Mouse (Mus musculus) heart, embryonic 13.5 days (tissue): Measurements from ENCODE around the gene Map3k4. TPM values are rescaled to one million over a fixed set of nuclear protein-coding genes. Genes with fewer than 3 reads are reported as not detected.

Experiments used
- ATAC-seq: fragments of 200-750 bp; cut with Nextera tagmentation; 2 replicates; pipeline ENCODE4 v1.8.0; 2017; ENCODE audit warnings: moderate TSS enrichment; ENCODE audit not compliant: insufficient number of reproducible peaks, low FRiP score, low TSS enrichment; ENCODE audit errors: extremely low read depth
- H3K27ac ChIP-seq: fragments of 300-500 bp; sonication (generic); replicated peaks from 2 replicates; pipeline ENCODE4 v1.5.1; 2015; ENCODE audit warnings: moderate library complexity, mild to moderate bottlenecking, inconsistent platforms
- H3K27me3 ChIP-seq: fragments of 300-500 bp; sonication (generic); replicated peaks from 2 replicates; pipeline ENCODE4 v1.6.1; 2015; ENCODE audit warnings: mild to moderate bottlenecking, inconsistent platforms
- H3K36me3 ChIP-seq: fragments of 300-500 bp; sonication (generic); 2 replicates; pipeline ENCODE4 v1.6.1; 2015; ENCODE audit warnings: mild to moderate bottlenecking, inconsistent platforms
- H3K4me1 ChIP-seq: fragments of 300-500 bp; sonication (generic); 2 replicates; pipeline ENCODE4 v1.6.1; 2015; ENCODE audit warnings: inconsistent platforms
- H3K4me2 ChIP-seq: fragments of 300-500 bp; sonication (generic); 2 replicates; pipeline ENCODE4 v1.6.1; 2015; ENCODE audit warnings: inconsistent platforms, mild to moderate bottlenecking, moderate library complexity
- H3K4me3 ChIP-seq: fragments of 300-500 bp; sonication (generic); 2 replicates; pipeline ENCODE4 v1.5.1; 2015; ENCODE audit warnings: moderate library complexity, mild to moderate bottlenecking, inconsistent platforms
- H3K9ac ChIP-seq: fragments of 300-500 bp; sonication (generic); 2 replicates; pipeline ENCODE4 v1.6.1; 2015; ENCODE audit warnings: inconsistent platforms, mild to moderate bottlenecking, moderate library complexity
- H3K9me3 ChIP-seq: fragments of 300-500 bp; sonication (generic); 2 replicates; pipeline ENCODE4 v1.6.1; 2016; ENCODE audit warnings: inconsistent platforms
- WGBS: fragments of 180-500 bp; shearing (Covaris S2); methylation state at CpG from one replicate; pipeline ENCODE4 v1.1.7; 2015; ENCODE audit warnings: mixed read lengths; 5-methylcytosine and 5-hydroxymethylcytosine counted together
- polyA plus RNA-seq: library from polyadenylated mRNA; unstranded; fragments of >200 nt; fragmentation: Nextera tagmentation; extraction: Ambion mirVana; gene quantifications from 2 replicates; pipeline ENCODE4 v1.2.1, GENCODE M21; 2015

Map3k4 gene
- polyA plus RNA-seq, 1 experiment from 2014 or later = 31.8 TPM

GRCm38 (mm10) chr17:12224145-12224544, 94.5 kb downstream of the Map3k4 start:
- Histone ChIP-seq H3K36me3 (peaks cover 81% of the 10 kb centered on the region), H3K4me2 (no peak overlapping the region)
- WGBS = 79% methylated on average over 9 of the region's 9 CpGs

GRCm38 (mm10) chr17:12223682-12224081, 94.9 kb downstream of the Map3k4 start:
- Histone ChIP-seq H3K9ac (no peak overlapping the region), H3K9me3 (no peaks in the 10 kb centered on the region), H3K4me3 (no peak overlapping the region), H3K4me1 (peaks cover 7% of the 10 kb centered on the region; the same call in 1 of the 2 replicates), H3K36me3 (peaks cover 80% of the 10 kb centered on the region), H3K4me2 (no peak overlapping the region), H3K27me3 (no peaks in the 10 kb centered on the region), H3K27ac (no peak overlapping the region)
- 65% methylated on average over 5 of the region's 5 CpGs for WGBS
- no peak for ATAC-seq

More at GRCm38 (mm10) chr17:12224145-12224544, 94.5 kb downstream of the Map3k4 start:
- Histone ChIP-seq H3K27ac (no peak overlapping the region), H3K9me3 (no peaks in the 10 kb centered on the region), H3K4me3 (no peak overlapping the region), H3K9ac (no peak overlapping the region), H3K4me1 (peaks cover 7% of the 10 kb centered on the region; the same call in 1 of the 2 replicates), H3K27me3 (no peaks in the 10 kb centered on the region)
- ATAC-seq = no peak

- Histone ChIP-seq H3K36me3 (peaks cover 81% of the 10 kb centered on the region), H3K9me3 (no peaks in the 10 kb centered on the region), H3K4me3 (no peak overlapping the region), H3K4me1 (peaks cover 7% of the 10 kb centered on the region; the same call in 1 of the 2 replicates), H3K27ac (no peak overlapping the region), H3K27me3 (no peaks in the 10 kb centered on the region), H3K4me2 (no peak overlapping the region), H3K9ac (no peak overlapping the region)
- ATAC-seq = no peak
- 46% methylated on average over 6 of the region's 6 CpGs for WGBS
Observed at GRCm38 (mm10) chr17:12221926-12222325, 96.7 kb downstream of the Map3k4 start.

DNA sequence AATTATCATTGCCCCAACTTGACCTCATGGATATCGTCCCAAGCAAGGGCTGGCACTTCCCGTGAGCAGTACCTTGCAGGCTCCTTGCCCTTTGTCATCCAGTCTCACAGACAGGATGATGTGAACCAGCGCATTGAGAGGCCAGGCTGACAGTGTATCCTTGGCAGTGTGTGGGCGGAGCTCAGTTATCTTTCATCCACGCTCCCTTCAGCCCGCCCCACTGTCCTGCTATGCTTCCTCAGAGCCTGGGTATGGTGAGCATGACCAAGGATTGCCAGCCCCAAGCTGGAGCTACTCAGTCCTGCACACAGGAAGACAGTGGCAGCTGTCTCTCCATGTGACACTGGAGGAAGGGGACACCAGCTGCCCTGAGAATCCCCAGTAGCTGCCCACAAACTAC, 102.4 kb downstream of the Map3k4 start:
- H3K27ac ChIP-seq = no peak overlapping the region
- H3K36me3 ChIP-seq = peaks cover 93% of the 10 kb centered on the region
- ATAC-seq = no peak

DNA sequence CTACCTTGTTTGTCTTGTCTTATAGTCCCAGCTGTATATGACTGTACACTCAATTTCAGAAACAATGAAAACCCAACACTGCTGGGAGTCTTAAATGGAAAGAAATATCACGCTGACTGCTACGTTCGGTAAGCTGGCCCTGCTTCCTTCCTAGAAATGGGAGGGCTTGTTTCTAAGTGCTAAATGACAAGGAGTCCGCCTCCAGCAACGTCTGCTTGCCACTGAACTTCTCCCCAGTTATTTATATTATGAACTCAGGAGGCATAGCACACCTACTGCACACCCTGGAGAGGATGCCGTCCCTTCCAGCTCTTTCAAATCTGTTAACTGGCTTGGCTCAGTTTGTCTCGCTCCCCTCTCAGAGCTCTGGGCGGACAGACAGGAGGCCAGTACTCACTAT, 105.2 kb downstream of the Map3k4 start:
- ATAC-seq = no peak
- Histone ChIP-seq H3K9me3 (no peaks in the 10 kb centered on the region), H3K27me3 (no peaks in the 10 kb centered on the region), H3K27ac (no peak overlapping the region), H3K9ac (no peak overlapping the region), H3K36me3 (peaks cover 79% of the 10 kb centered on the region), H3K4me3 (no peak overlapping the region), H3K4me1 (peaks cover 7% of the 10 kb centered on the region), H3K4me2 (no peak overlapping the region)
- WGBS = 85% methylated on average over 8 of the region's 8 CpGs

More for the DNA sequence above, 102.4 kb downstream of the Map3k4 start:
- Histone ChIP-seq H3K4me3 (no peak overlapping the region), H3K27me3 (no peaks in the 10 kb centered on the region), H3K4me1 (peaks cover 7% of the 10 kb centered on the region), H3K4me2 (no peak overlapping the region), H3K9me3 (no peaks in the 10 kb centered on the region), H3K9ac (no peak overlapping the region)
- 27% methylated on average over 6 of the region's 6 CpGs for WGBS

- Histone ChIP-seq H3K36me3 (peaks cover 68% of the 10 kb centered on the region), H3K4me2 (no peak overlapping the region), H3K4me3 (no peak overlapping the region), H3K4me1 (peaks cover 18% of the 10 kb centered on the region), H3K9me3 (no peaks in the 10 kb centered on the region), H3K27ac (no peak overlapping the region), H3K9ac (no peak overlapping the region), H3K27me3 (no peaks in the 10 kb centered on the region)
- no peak for ATAC-seq
- WGBS = 86% methylated on average over 6 of the region's 6 CpGs
Observed at GRCm38 (mm10) chr17:12212341-12212740, 106.3 kb downstream of the Map3k4 start.

DNA sequence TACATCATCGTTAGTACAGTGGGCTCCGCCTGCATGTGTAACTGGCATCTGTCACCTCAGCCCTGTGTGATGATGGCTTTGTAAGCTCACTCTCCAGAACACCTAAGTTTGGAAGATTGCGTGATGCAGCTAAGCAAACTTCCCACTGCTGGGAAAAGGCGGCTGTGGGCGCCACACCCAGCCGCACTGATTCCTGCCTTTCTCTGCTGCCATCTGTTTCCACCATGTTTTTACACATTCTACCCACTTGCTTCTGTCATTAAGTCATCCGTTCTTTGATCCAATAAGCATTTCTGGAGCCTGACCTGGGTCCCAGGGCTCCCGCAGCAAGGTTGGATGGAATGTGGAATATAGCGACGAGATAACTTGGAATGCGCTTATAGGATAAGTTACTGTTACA, 106.7 kb downstream of the Map3k4 start:
- 88% methylated on average over 11 of the region's 11 CpGs for WGBS
- Histone ChIP-seq H3K9me3 (no peaks in the 10 kb centered on the region), H3K27me3 (no peaks in the 10 kb centered on the region), H3K4me3 (no peak overlapping the region), H3K36me3 (peaks cover 63% of the 10 kb centered on the region), H3K4me2 (no peak overlapping the region), H3K27ac (no peak overlapping the region), H3K9ac (no peak overlapping the region), H3K4me1 (peaks cover 23% of the 10 kb centered on the region)
- ATAC-seq = no peak

- no peak overlapping the region for H3K9ac ChIP-seq
- H3K27me3 ChIP-seq = no peaks in the 10 kb centered on the region
- H3K4me1 ChIP-seq = peaks cover 27% of the 10 kb centered on the region
- peaks cover 53% of the 10 kb centered on the region for H3K36me3 ChIP-seq
- ATAC-seq = no peak
- H3K4me3 ChIP-seq = no peak overlapping the region
- H3K27ac ChIP-seq = no peak overlapping the region
- H3K9me3 ChIP-seq = no peaks in the 10 kb centered on the region
- no peak overlapping the region for H3K4me2 ChIP-seq
- WGBS = 32% methylated on average over 8 of the region's 8 CpGs
Observed at GRCm38 (mm10) chr17:12210544-12211132, 108.0 kb downstream of the Map3k4 start.

DNA sequence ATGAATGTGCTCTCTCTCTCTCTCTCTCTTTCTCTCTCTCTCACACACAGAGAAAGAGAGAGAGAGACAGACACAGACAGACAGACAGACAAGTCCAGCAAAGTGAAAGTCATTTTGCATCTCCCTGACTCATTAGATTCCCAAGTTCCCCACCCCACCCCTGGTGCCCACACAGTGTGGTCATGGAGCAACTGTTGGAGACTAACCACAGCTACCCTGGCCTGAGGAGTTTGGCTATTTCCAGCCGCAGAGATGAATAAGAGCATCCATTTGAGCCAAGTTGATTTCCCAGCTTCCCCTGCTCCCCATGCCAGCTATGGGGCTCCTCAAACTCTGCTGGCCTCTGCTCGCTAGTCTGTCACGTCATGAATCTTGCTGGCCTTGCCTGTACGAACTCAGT, 109.1 kb downstream of the Map3k4 start:
- Histone ChIP-seq H3K4me3 (no peak overlapping the region), H3K27ac (no peak overlapping the region), H3K36me3 (peaks cover 41% of the 10 kb centered on the region), H3K9me3 (no peaks in the 10 kb centered on the region), H3K9ac (no peak overlapping the region), H3K4me1 (peaks cover 39% of the 10 kb centered on the region), H3K27me3 (no peaks in the 10 kb centered on the region), H3K4me2 (no peak overlapping the region)
- ATAC-seq = no peak
- WGBS = 83% methylated on average over 4 of the region's 4 CpGs

GRCm38 (mm10) chr17:12207022-12207548, 111.5 kb downstream of the Map3k4 start:
- H3K4me1 ChIP-seq = peaks cover 52% of the 10 kb centered on the region
- H3K27me3 ChIP-seq = no peaks in the 10 kb centered on the region
- peak overlapping the region; percentile 24; the same call in 1 of the 2 replicates for H3K9ac ChIP-seq
- peaks cover 19% of the 10 kb centered on the region; the same call in 1 of the 2 replicates for H3K36me3 ChIP-seq
- 0 out of 2 replicates have a peak overlapping the region, but pooled peaks have one; percentile 7 for H3K4me2 ChIP-seq
- WGBS = 40% methylated on average over 1 of the region's 1 CpGs
- ATAC-seq = no peak
- peak overlapping the region; percentile 58 for H3K27ac ChIP-seq
- no peak overlapping the region for H3K4me3 ChIP-seq
- H3K9me3 ChIP-seq = no peaks in the 10 kb centered on the region

- H3K4me2 ChIP-seq = peak overlapping the region; percentile 38
- H3K27me3 ChIP-seq = no peaks in the 10 kb centered on the region
- H3K4me1 ChIP-seq = peaks cover 52% of the 10 kb centered on the region
- H3K27ac ChIP-seq = peak overlapping the region; percentile 80
- 40% methylated on average over 3 of the region's 3 CpGs for WGBS
- peaks cover 11% of the 10 kb centered on the region; the same call in 1 of the 2 replicates for H3K36me3 ChIP-seq
- no peaks in the 10 kb centered on the region for H3K9me3 ChIP-seq
- H3K4me3 ChIP-seq = no peak overlapping the region
- peak overlapping the region; percentile 45; the same call in 1 of the 2 replicates for H3K9ac ChIP-seq
- no peak for ATAC-seq
Observed at GRCm38 (mm10) chr17:12206248-12206647, 112.3 kb downstream of the Map3k4 start.

- H3K4me2 ChIP-seq = peak overlapping the region; percentile 38
- no peak; the same call in 1 of the 2 replicates for ATAC-seq
- no peaks in the 10 kb centered on the region for H3K9me3 ChIP-seq
- H3K27ac ChIP-seq = peak overlapping the region; percentile 80
- H3K27me3 ChIP-seq = no peaks in the 10 kb centered on the region
- H3K9ac ChIP-seq = peak overlapping the region; percentile 52; the same call in 1 of the 2 replicates
- H3K4me3 ChIP-seq = no peak overlapping the region
- WGBS = 15% methylated on average over 4 of the region's 4 CpGs
- H3K4me1 ChIP-seq = peaks cover 57% of the 10 kb centered on the region
- H3K36me3 ChIP-seq = peaks cover 5% of the 10 kb centered on the region; the same call in 1 of the 2 replicates
Observed at GRCm38 (mm10) chr17:12205694-12206075, 112.9 kb downstream of the Map3k4 start.
